ENCODE assay signal across 9 mouse cellular contexts in the genomic region with DNA sequence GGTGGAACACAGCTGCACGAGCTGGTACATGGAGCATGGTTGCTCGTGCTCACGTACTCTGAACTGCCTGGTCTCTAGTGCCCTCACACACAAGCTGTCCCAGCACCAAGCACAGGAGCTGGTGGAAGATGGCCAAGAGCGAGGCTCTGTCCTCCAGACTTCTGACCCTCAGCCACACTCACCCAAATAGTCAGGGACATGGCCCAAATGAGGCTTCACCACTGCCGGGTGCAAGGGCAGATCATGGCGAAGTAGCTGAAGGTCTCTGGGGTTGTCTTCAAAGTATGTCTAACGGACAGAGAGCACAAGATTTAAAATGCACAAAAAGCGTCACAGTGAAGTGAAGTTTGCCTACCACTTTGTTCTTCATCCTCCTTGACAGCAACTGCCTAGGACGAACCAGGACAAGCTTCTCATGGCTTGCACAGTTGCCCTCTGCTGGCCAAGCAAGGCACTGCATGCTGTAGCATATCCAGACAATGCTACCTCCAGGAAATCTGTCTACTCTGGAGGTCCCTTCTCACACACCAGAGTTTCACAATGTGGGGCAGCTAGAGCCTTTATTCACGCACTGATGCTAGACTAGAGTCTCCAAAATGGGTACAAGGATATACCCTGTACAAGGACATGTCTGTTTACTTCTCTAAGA. TPM values are rescaled to one million over a fixed set of nuclear protein-coding genes. Genes with fewer than 3 reads are reported as not detected.
A peak's percentile ranks its signal among the peaks of the same experiment; 100 is the strongest.
DNase-seq lines count a peak whose midpoint lies in the region; ATAC-seq and TF ChIP-seq lines count a peak whose summit lies in the region.
"Had no signal": no experiment of that assay in that cellular context is flagged by ENCODE, and none has a peak within 500 bp of the region (broad histone marks: within the 10 kb centered on the region; RNA-seq: fewer than 3 reads in every experiment).

No protein-coding gene starts in this region.

- DNase-seq in CD4-positive helper T cell, adult 2 months (ENCODE audit: low read depth, low spot score): peak; percentile 73
- peak; percentile 33 for DNase-seq in Muller cell, postnatal 12 days (ENCODE audit: inconsistent ontology term)
- DNase-seq in cerebellum, adult 9-11 months: peak; percentile 55
- DNase-seq in frontal cortex, adult 2 months (ENCODE audit: extremely low spot score in 1 of 2, low spot score in 1 of 2): peak; percentile 50 to 90
- peak; percentile 88 for DNase-seq in kidney, postnatal 4 days
- peak; percentile 73 for DNase-seq in thymus, postnatal 25 days

- TF ChIP-seq CTCF in olfactory bulb, adult 2 months (IDR thresholded peaks at IDR 0.05; ENCODE audit: insufficient read depth, low read depth, low read length): peak; percentile 53; the same call in 1 of the 2 replicates

- 76% methylated on average over 10 of the region's 10 CpGs for WGBS in lung, embryonic 15.5 days
- WGBS in olfactory bulb, adult 2 months: 72% methylated on average over 10 of the region's 10 CpGs

- H3K4me1 ChIP-seq in lung, embryonic 15.5 days: peaks cover 4% of the 10 kb centered on the region
- peaks cover 4% of the 10 kb centered on the region for H3K4me1 ChIP-seq in olfactory bulb, adult 2 months (ENCODE audit: control insufficient read depth, insufficient read depth, low read length)

- H3K9ac ChIP-seq in lung, embryonic 15.5 days: no peak overlapping the region

- ATAC-seq in lung, embryonic 15.5 days (ENCODE audit: borderline replicate concordance, extremely low read depth, low FRiP score, low TSS enrichment): peak; percentile 21; the same call in 1 of the 2 replicates

- H3K27ac ChIP-seq in lung, embryonic 15.5 days: no peak overlapping the region
- no peak overlapping the region for H3K27ac ChIP-seq in olfactory bulb, adult 2 months (ENCODE audit: insufficient read depth, low read depth, low read length)

- no peak overlapping the region for H3K4me2 ChIP-seq in lung, embryonic 15.5 days

- no peaks in the 10 kb centered on the region for H3K9me3 ChIP-seq in lung, embryonic 15.5 days

- no peak for TF ChIP-seq POLR2A in olfactory bulb, adult 2 months (IDR thresholded peaks at IDR 0.05; ENCODE audit: insufficient read depth, low read depth, low read length)

- H3K36me3 ChIP-seq in lung, embryonic 15.5 days: peaks cover 87% of the 10 kb centered on the region

- H3K4me3 ChIP-seq in lung, embryonic 15.5 days: no peak overlapping the region
- no peak overlapping the region for H3K4me3 ChIP-seq in olfactory bulb, adult 2 months (ENCODE audit: insufficient read depth, low read depth, low read length)

- no peaks in the 10 kb centered on the region for H3K27me3 ChIP-seq in lung, embryonic 15.5 days

RNA-seq across cellular contexts. Expression of gene Ddx56, which starts 6.0 kb away (rescaled TPM):
- polyA plus RNA-seq in frontal cortex, adult 2 months (2012; rRNA removed): 42.4 and 45.9 TPM in 2 replicates
- 89.7 and 91.0 TPM in 2 replicates for polyA plus RNA-seq in lung, embryonic 15.5 days (2015; fragmentation: Nextera tagmentation; extraction: Ambion mirVana)
- polyA plus RNA-seq in olfactory bulb, adult 2 months (2012; ENCODE audit: insufficient read depth, insufficient read length, low replicate concordance, missing spikeins): not detected in 2 replicates

RNA-seq across cellular contexts. Expression of gene Tmed4, which starts 13.1 kb away (rescaled TPM):
- 126 and 128 TPM in 2 replicates for polyA plus RNA-seq in frontal cortex, adult 2 months (2012; rRNA removed)
- 95.9 and 96.7 TPM in 2 replicates for polyA plus RNA-seq in lung, embryonic 15.5 days (2015; fragmentation: Nextera tagmentation; extraction: Ambion mirVana)
- not detected in 2 replicates for polyA plus RNA-seq in olfactory bulb, adult 2 months (2012; ENCODE audit: insufficient read depth, insufficient read length, low replicate concordance, missing spikeins)

RNA-seq across cellular contexts. Expression of gene Ogdh, which starts 29.9 kb away (rescaled TPM):
- 145 and 146 TPM in 2 replicates for polyA plus RNA-seq in frontal cortex, adult 2 months (2012; rRNA removed)
- 98.7 and 107 TPM in 2 replicates for polyA plus RNA-seq in lung, embryonic 15.5 days (2015; fragmentation: Nextera tagmentation; extraction: Ambion mirVana)
- polyA plus RNA-seq in olfactory bulb, adult 2 months (2012; ENCODE audit: insufficient read depth, insufficient read length, low replicate concordance, missing spikeins): 123 and 426 TPM in 2 replicates

RNA-seq across cellular contexts. Expression of gene Npc1l1, which starts 31.6 kb away (rescaled TPM):
- 1.2 and 1.4 TPM in 2 replicates for polyA plus RNA-seq in frontal cortex, adult 2 months (2012; rRNA removed)
- polyA plus RNA-seq in lung, embryonic 15.5 days (2015; fragmentation: Nextera tagmentation; extraction: Ambion mirVana): 0.04 TPM in 1 of 2 replicates, not detected in the other
- not detected in 2 replicates for polyA plus RNA-seq in olfactory bulb, adult 2 months (2012; ENCODE audit: insufficient read depth, insufficient read length, low replicate concordance, missing spikeins)
- polyA plus RNA-seq: heart, embryonic 14.5 days had no signal

Comparison
In these comparisons a context has a peak if more than half of its experiments do, and no peak if none do; other contexts are left out.
1. DNase-seq: peak in every context shown above with its lines; median percentile 88 in kidney, postnatal 4 days; 73 in CD4-positive helper T cell, adult 2 months; 73 in thymus, postnatal 25 days; 70 in frontal cortex, adult 2 months; 55 in cerebellum, adult 9-11 months; 33 in Muller cell, postnatal 12 days.
2. RNA of gene Ddx56, which starts 6.0 kb away (polyA plus RNA-seq): 89.7 to 91.0 TPM in lung, embryonic 15.5 days and 42.4 to 45.9 TPM in frontal cortex, adult 2 months; not detected in olfactory bulb, adult 2 months; every median in the first group is over 10 times any median in the second.